Mouse (Mus musculus): ENCODE measurements around the gene Thsd4. TPM values are rescaled to one million over a fixed set of nuclear protein-coding genes. Genes with fewer than 3 reads are reported as not detected.
"Not testable (repeated sequence)": the region's sequence is repeated elsewhere in the genome, so short reads cannot be mapped to it uniquely, and the experiment has no call there.

Thsd4 gene
- polyA plus RNA-seq, 1 experiment from 2014 or later: 11.8 TPM

- Histone ChIP-seq H3K4me1 (ENCODE audit: control insufficient read depth, insufficient read depth, low read length) (peaks cover under 1% of the 10 kb centered on the region; the same call in 1 of the 2 replicates), H3K36me3 (ENCODE audit: control insufficient read depth, insufficient read depth, low read length) (no peaks in the 10 kb centered on the region), H3K27ac (replicated peaks; ENCODE audit: low read depth, low read length) (no peak overlapping the region), H3K4me2 (ENCODE audit: low read depth, severe bottlenecking) (no peak overlapping the region), H3K9ac (ENCODE audit: low read length) (no peak overlapping the region), H3K9me3 (ENCODE audit: control insufficient read depth, low read length) (no peaks in the 10 kb centered on the region), H3K4me3 (ENCODE audit: low read depth, low read length) (no peak overlapping the region), H3K27me3 (ENCODE audit: control insufficient read depth, insufficient read depth, low read length) (no peaks in the 10 kb centered on the region)
- ATAC-seq (ENCODE audit: insufficient number of reproducible peaks, low FRiP score, low TSS enrichment, low read depth) (no peak), DNase-seq (ENCODE audit: low spot score) (peak; percentile 36)
- 11% methylated on average over 5 of the region's 5 CpGs for WGBS
Observed at GRCm38 (mm10) chr9:60276351-60276750, 245.5 kb downstream of the Thsd4 start.

DNA sequence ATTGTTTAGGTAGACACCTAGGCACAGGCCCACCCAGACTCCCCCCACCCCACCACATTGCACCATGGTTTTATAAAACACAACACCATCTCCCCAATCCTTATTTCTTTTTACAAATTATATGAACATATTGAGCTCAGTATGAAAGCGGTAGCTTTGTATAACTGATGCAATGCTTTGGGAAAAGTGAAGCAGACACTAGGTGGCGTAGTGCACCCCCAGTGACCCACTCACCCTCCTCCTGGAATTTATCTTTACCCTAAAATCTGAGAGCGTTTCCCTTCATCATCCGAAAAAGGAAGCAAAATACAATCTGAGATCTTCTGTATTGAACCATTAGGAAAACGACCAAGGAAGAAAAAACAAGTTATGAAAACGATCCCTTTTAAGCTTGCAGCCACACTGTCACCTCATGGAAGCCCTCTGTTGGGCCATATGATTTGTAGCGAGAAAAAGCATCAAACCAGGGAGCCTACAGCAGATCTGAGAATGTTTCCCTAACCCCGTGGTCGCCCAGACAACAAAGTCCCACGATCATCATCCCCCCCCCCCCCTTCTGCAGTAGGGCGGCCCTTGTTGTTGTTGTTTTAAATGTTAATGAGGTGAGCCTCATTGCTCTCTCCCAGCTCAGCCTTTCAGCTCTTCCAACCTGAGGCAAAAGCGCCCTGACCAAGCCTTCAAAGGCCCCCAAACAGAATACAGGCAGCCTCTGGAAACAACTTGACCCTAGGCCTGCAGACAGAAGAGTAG lies 246.3 kb downstream of the Thsd4 start:
- Histone ChIP-seq H3K27ac (replicated peaks; ENCODE audit: low read depth, low read length) (no peak overlapping the region), H3K36me3 (ENCODE audit: control insufficient read depth, insufficient read depth, low read length) (no peaks in the 10 kb centered on the region), H3K4me2 (ENCODE audit: low read depth, severe bottlenecking) (no peak overlapping the region), H3K9ac (ENCODE audit: low read length) (no peak overlapping the region), H3K4me3 (ENCODE audit: low read depth, low read length) (no peak overlapping the region), H3K27me3 (ENCODE audit: control insufficient read depth, insufficient read depth, low read length) (no peaks in the 10 kb centered on the region), H3K9me3 (ENCODE audit: control insufficient read depth, low read length) (no peaks in the 10 kb centered on the region), H3K4me1 (ENCODE audit: control insufficient read depth, insufficient read depth, low read length) (no peaks in the 10 kb centered on the region)
- 17% methylated on average over 12 of the region's 12 CpGs for WGBS
- DNase-seq (ENCODE audit: low spot score) (peak; percentile 47), ATAC-seq (ENCODE audit: insufficient number of reproducible peaks, low FRiP score, low TSS enrichment, low read depth) (no peak)

DNA sequence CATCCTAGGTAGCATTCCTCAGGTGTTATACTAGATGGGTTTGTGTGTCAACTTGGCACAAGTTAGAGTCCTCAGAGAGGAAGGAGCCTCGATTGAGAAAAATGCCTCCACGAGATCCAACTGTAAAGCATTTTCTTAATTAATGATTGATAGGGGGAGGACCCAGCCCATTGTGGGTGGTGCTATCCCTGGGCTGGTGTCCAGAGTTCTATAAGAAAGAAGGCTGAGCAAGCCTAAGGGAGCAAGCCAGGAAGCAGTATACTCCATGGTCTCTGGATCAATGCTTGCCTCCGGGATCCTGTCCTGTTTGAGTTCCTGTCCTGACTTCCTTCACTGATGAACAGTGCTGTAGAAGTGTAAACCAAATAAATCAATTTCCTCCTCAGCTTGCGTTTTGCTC lies 247.3 kb downstream of the Thsd4 start:
- no peak overlapping the region for H3K9ac ChIP-seq (ENCODE audit: low read length)

GRCm38 (mm10) chr9:60272345-60272744 lies 249.5 kb downstream of the Thsd4 start:
- H3K9ac ChIP-seq (ENCODE audit: low read length); H3K4me3 ChIP-seq (ENCODE audit: low read depth, low read length); ATAC-seq (ENCODE audit: insufficient number of reproducible peaks, low FRiP score, low TSS enrichment, low read depth); H3K27me3 ChIP-seq (ENCODE audit: control insufficient read depth, insufficient read depth, low read length); H3K9me3 ChIP-seq (ENCODE audit: control insufficient read depth, low read length); DNase-seq (ENCODE audit: low spot score); H3K4me2 ChIP-seq (ENCODE audit: low read depth, severe bottlenecking); H3K36me3 ChIP-seq (ENCODE audit: control insufficient read depth, insufficient read depth, low read length); H3K4me1 ChIP-seq (ENCODE audit: control insufficient read depth, insufficient read depth, low read length); H3K27ac ChIP-seq (replicated peaks; ENCODE audit: low read depth, low read length): not testable (repeated sequence)
- 88% methylated on average over 8 of the region's 8 CpGs for WGBS

More for the DNA sequence above, 247.3 kb downstream of the Thsd4 start:
- Histone ChIP-seq H3K4me3 (ENCODE audit: low read depth, low read length) (no peak overlapping the region), H3K27me3 (ENCODE audit: control insufficient read depth, insufficient read depth, low read length) (no peaks in the 10 kb centered on the region), H3K4me2 (ENCODE audit: low read depth, severe bottlenecking) (no peak overlapping the region), H3K36me3 (ENCODE audit: control insufficient read depth, insufficient read depth, low read length) (no peaks in the 10 kb centered on the region), H3K27ac (replicated peaks; ENCODE audit: low read depth, low read length) (no peak overlapping the region), H3K4me1 (ENCODE audit: control insufficient read depth, insufficient read depth, low read length) (no peaks in the 10 kb centered on the region), H3K9me3 (ENCODE audit: control insufficient read depth, low read length) (no peaks in the 10 kb centered on the region)
- ATAC-seq (ENCODE audit: insufficient number of reproducible peaks, low FRiP score, low TSS enrichment, low read depth) (no peak), DNase-seq (ENCODE audit: low spot score) (no peak)
- 84% methylated on average over 4 of the region's 4 CpGs for WGBS

- ATAC-seq (ENCODE audit: insufficient number of reproducible peaks, low FRiP score, low TSS enrichment, low read depth) (no peak), DNase-seq (ENCODE audit: low spot score) (no peak)
- WGBS: 83% methylated on average over 2 of the region's 2 CpGs
- Histone ChIP-seq H3K4me2 (ENCODE audit: low read depth, severe bottlenecking) (no peak overlapping the region), H3K4me1 (ENCODE audit: control insufficient read depth, insufficient read depth, low read length) (no peaks in the 10 kb centered on the region), H3K9me3 (ENCODE audit: control insufficient read depth, low read length) (no peaks in the 10 kb centered on the region), H3K36me3 (ENCODE audit: control insufficient read depth, insufficient read depth, low read length) (no peaks in the 10 kb centered on the region), H3K27ac (replicated peaks; ENCODE audit: low read depth, low read length) (no peak overlapping the region), H3K4me3 (ENCODE audit: low read depth, low read length) (no peak overlapping the region), H3K27me3 (ENCODE audit: control insufficient read depth, insufficient read depth, low read length) (no peaks in the 10 kb centered on the region), H3K9ac (ENCODE audit: low read length) (no peak overlapping the region)
Observed at GRCm38 (mm10) chr9:60271940-60272339, 249.9 kb downstream of the Thsd4 start.

DNA sequence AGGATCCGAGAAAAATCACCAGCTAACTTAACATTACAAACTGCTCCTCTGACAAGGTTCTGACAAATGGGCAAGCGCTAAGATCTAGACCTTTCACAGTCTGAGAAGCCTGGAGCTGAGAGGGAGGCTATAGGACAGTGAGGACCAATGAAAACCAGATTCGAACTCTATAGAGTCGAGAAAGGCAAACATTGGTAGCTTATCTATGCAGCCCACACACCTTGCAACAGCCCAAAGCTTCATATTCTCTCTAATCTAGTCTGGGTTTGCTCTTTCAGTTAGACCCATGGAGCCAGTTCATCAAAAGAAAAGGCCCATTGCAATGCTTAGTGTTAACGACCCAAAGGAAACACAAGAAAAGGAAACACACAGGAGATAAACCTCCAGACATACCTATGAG lies 252.0 kb downstream of the Thsd4 start:
- no peak overlapping the region for H3K4me2 ChIP-seq (ENCODE audit: low read depth, severe bottlenecking)
- H3K9ac ChIP-seq (ENCODE audit: low read length): no peak overlapping the region
- H3K9me3 ChIP-seq (ENCODE audit: control insufficient read depth, low read length): no peaks in the 10 kb centered on the region
- H3K36me3 ChIP-seq (ENCODE audit: control insufficient read depth, insufficient read depth, low read length): no peaks in the 10 kb centered on the region
- H3K27me3 ChIP-seq (ENCODE audit: control insufficient read depth, insufficient read depth, low read length): no peaks in the 10 kb centered on the region
- H3K4me3 ChIP-seq (ENCODE audit: low read depth, low read length): no peak overlapping the region
- DNase-seq (ENCODE audit: low spot score) (no peak), ATAC-seq (ENCODE audit: insufficient number of reproducible peaks, low FRiP score, low TSS enrichment, low read depth) (no peak)
- peaks cover 3% of the 10 kb centered on the region; the same call in 1 of the 2 replicates for H3K4me1 ChIP-seq (ENCODE audit: control insufficient read depth, insufficient read depth, low read length)
- 87% methylated on average over 5 of the region's 5 CpGs for WGBS
- no peak overlapping the region for H3K27ac ChIP-seq (replicated peaks; ENCODE audit: low read depth, low read length)

- Histone ChIP-seq H3K9me3 (ENCODE audit: control insufficient read depth, low read length) (no peaks in the 10 kb centered on the region), H3K36me3 (ENCODE audit: control insufficient read depth, insufficient read depth, low read length) (no peaks in the 10 kb centered on the region), H3K9ac (ENCODE audit: low read length) (no peak overlapping the region), H3K27me3 (ENCODE audit: control insufficient read depth, insufficient read depth, low read length) (no peaks in the 10 kb centered on the region), H3K4me2 (ENCODE audit: low read depth, severe bottlenecking) (no peak overlapping the region), H3K27ac (replicated peaks; ENCODE audit: low read depth, low read length) (no peak overlapping the region), H3K4me3 (ENCODE audit: low read depth, low read length) (no peak overlapping the region), H3K4me1 (ENCODE audit: control insufficient read depth, insufficient read depth, low read length) (peaks cover 3% of the 10 kb centered on the region; the same call in 1 of the 2 replicates)
- WGBS: 92% methylated on average over 5 of the region's 5 CpGs
- DNase-seq (ENCODE audit: low spot score) (no peak), ATAC-seq (ENCODE audit: insufficient number of reproducible peaks, low FRiP score, low TSS enrichment, low read depth) (no peak)
Observed at GRCm38 (mm10) chr9:60267273-60267626, 254.6 kb downstream of the Thsd4 start.

DNA sequence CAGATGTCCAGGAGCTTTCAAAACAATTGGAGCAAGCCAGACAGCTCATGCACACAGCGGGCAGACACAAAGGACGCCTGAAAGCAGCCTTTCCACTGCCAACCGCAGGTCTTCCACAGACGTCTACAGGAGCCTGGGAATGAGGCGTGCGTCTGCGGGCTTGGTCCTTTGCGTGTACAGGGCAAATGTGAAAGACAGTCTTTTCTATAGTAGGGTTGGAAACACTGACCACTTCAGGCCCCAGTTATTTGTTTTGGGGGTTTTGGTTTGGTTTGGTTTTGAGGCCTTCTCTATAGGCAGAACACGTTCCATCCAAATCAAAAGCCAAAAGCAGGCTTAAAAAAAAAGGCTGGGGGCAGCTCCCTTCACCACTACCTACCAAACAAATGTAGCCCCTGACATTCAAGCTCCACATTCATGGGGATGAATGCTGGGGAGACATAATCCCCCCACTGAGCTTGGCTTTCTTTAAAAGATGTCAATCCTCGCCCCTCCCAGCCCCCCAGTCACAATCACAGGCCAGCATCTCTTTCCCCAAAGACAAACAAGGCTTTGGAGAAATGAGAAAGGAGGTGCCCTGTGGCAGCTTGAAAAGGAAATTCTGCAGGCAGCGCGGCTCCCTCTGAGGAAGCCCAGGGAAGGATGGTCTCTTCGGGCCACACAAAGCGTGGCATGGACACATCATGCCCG lies 255.1 kb downstream of the Thsd4 start:
- ATAC-seq (ENCODE audit: insufficient number of reproducible peaks, low FRiP score, low TSS enrichment, low read depth): no peak
- no peaks in the 10 kb centered on the region for H3K36me3 ChIP-seq (ENCODE audit: control insufficient read depth, insufficient read depth, low read length)
- no peaks in the 10 kb centered on the region for H3K27me3 ChIP-seq (ENCODE audit: control insufficient read depth, insufficient read depth, low read length)
- WGBS: 91% methylated on average over 15 of the region's 15 CpGs
- peaks cover 3% of the 10 kb centered on the region; the same call in 1 of the 2 replicates for H3K4me1 ChIP-seq (ENCODE audit: control insufficient read depth, insufficient read depth, low read length)
- H3K9me3 ChIP-seq (ENCODE audit: control insufficient read depth, low read length): no peaks in the 10 kb centered on the region
- no peak overlapping the region for H3K4me2 ChIP-seq (ENCODE audit: low read depth, severe bottlenecking)
- H3K4me3 ChIP-seq (ENCODE audit: low read depth, low read length): no peak overlapping the region
- H3K9ac ChIP-seq (ENCODE audit: low read length): no peak overlapping the region
- no peak for DNase-seq (ENCODE audit: low spot score)
- no peak overlapping the region for H3K27ac ChIP-seq (replicated peaks; ENCODE audit: low read depth, low read length)
